Mouse (Mus musculus) myocyte (in vitro differentiated cells): ENCODE results near the gene Cyp2e1. TPM values are rescaled to one million over a fixed set of nuclear protein-coding genes. Genes with fewer than 3 reads are reported as not detected.

Source experiments
- H3K27me3 ChIP-seq: one replicate; pipeline ENCODE4 v1.6.1; 2011; ENCODE audit not compliant: control insufficient read depth, insufficient read depth, insufficient read length
- H3K36me3 ChIP-seq: one replicate; pipeline ENCODE4 v1.6.1; 2011; ENCODE audit not compliant: control insufficient read depth, insufficient read depth
- H3K4me2 ChIP-seq: one replicate; pipeline ENCODE4 v1.6.1; 2011; ENCODE audit warnings: low read depth, control low read depth
- H3K4me3 ChIP-seq: one replicate; pipeline ENCODE4 v1.5.1; 2011; ENCODE audit warnings: mild to moderate bottlenecking, control low read depth, moderate library complexity
- H3K79me2 ChIP-seq: one replicate; pipeline ENCODE4 v1.6.1; 2011; ENCODE audit not compliant: control insufficient read depth, insufficient read depth
- H3ac ChIP-seq: one replicate; pipeline ENCODE4 v1.6.1; 2011; ENCODE audit not compliant: control insufficient read depth, insufficient read length
- CEBPB ChIP-seq: IDR thresholded peaks from 2 replicates; pipeline ENCODE4 v1.6.1; 2011; ENCODE audit warnings: mild to moderate bottlenecking, moderate library complexity; ENCODE audit not compliant: poor library complexity, insufficient read depth, severe bottlenecking
- E2F4 ChIP-seq: IDR thresholded peaks from one replicate; pipeline ENCODE4 v1.6.1; 2011; ENCODE audit warnings: mild to moderate bottlenecking, control low read depth, moderate library complexity; ENCODE audit not compliant: insufficient read depth
- MAX ChIP-seq: IDR thresholded peaks from one replicate; pipeline ENCODE4 v1.6.1; 2011; ENCODE audit warnings: low read depth, mild to moderate bottlenecking, control low read depth
- MYOD1 ChIP-seq, 3 experiments: IDR thresholded peaks; one replicate each; pipeline ENCODE4 v1.6.1; 2011; ENCODE audit warnings: control low read depth in 2 of 3, low read depth in 2 of 3, mild to moderate bottlenecking in 2 of 3, moderate library complexity in 1 of 3; ENCODE audit not compliant: insufficient read length in 2 of 3, control insufficient read depth in 1 of 3
- MYOG ChIP-seq, 3 experiments: IDR thresholded peaks; one replicate each; pipeline ENCODE4 v1.6.1; 2011; ENCODE audit warnings: control low read depth in 2 of 3, low read depth in 2 of 3, mild to moderate bottlenecking in 2 of 3; ENCODE audit not compliant: insufficient read length in 2 of 3, control insufficient read depth in 1 of 3, insufficient read depth in 1 of 3
- POLR2A ChIP-seq: IDR thresholded peaks from one replicate; pipeline ENCODE4 v1.6.1; 2011; ENCODE audit warnings: low read depth, mild to moderate bottlenecking, control low read depth, moderate library complexity; ENCODE audit not compliant: insufficient read length
- POLR2AphosphoS2 ChIP-seq: IDR thresholded peaks from one replicate; pipeline ENCODE4 v1.6.1; 2011; ENCODE audit warnings: low read depth, control low read depth; ENCODE audit not compliant: insufficient read length
- REST ChIP-seq: IDR thresholded peaks from one replicate; pipeline ENCODE4 v1.6.1; 2011; ENCODE audit warnings: mild to moderate bottlenecking, control low read depth, moderate library complexity; ENCODE audit not compliant: insufficient read depth, insufficient read length
- SRF ChIP-seq: IDR thresholded peaks from one replicate; pipeline ENCODE4 v1.6.1; 2011; ENCODE audit warnings: low read depth; ENCODE audit not compliant: control insufficient read depth, insufficient read length
- TCF12 ChIP-seq: IDR thresholded peaks from one replicate; pipeline ENCODE4 v1.6.1; 2011; ENCODE audit warnings: mild to moderate bottlenecking, control low read depth; ENCODE audit not compliant: poor library complexity, insufficient read depth, severe bottlenecking
- TCF3 ChIP-seq: IDR thresholded peaks from one replicate; pipeline ENCODE4 v1.6.1; 2011; ENCODE audit warnings: low read depth, control low read depth; ENCODE audit not compliant: insufficient read length
- USF1 ChIP-seq: IDR thresholded peaks from one replicate; pipeline ENCODE4 v1.6.1; 2011; ENCODE audit warnings: low read depth, mild to moderate bottlenecking, control low read depth, moderate library complexity
- polyA plus RNA-seq: library from polyadenylated mRNA; unstranded; fragments of >200 nt; fragmentation: generic; extraction: Trizol; gene quantifications from one replicate; pipeline ENCODE4 v1.2.1, GENCODE M21; 2012; ENCODE audit warnings: missing spikeins

The Cyp2e1 gene
- polyA plus RNA-seq, 1 experiment: not detected

GRCm38 (mm10) chr7:140787406-140788052 lies 24.0 kb downstream of the Cyp2e1 start, which contains the start of gene Syce1:
Gene Syce1 (minus strand): TSS chr7:140787852.
- no peaks in the 10 kb centered on the region for H3K79me2 ChIP-seq
- H3ac ChIP-seq: no peak within 1 kb of the TSS
- no peaks in the 10 kb centered on the region for H3K36me3 ChIP-seq
- H3K4me2 ChIP-seq: no peak within 1 kb of the TSS
- no peak for TF ChIP-seq TCF12
- no peak for TF ChIP-seq SRF
- no peak for TF ChIP-seq REST
- TF ChIP-seq TCF3: no peak
- TF ChIP-seq POLR2AphosphoS2: no peak
- TF ChIP-seq MYOG (IDR thresholded peaks at IDR 0.05; ENCODE audit: control insufficient read depth in 1 of 3, insufficient read depth in 1 of 3, insufficient read length in 2 of 3, low read depth in 2 of 3): no peak
- no peak for TF ChIP-seq MAX
- TF ChIP-seq USF1: no peak
- no peak for TF ChIP-seq POLR2A
- TF ChIP-seq MYOD1 (IDR thresholded peaks at IDR 0.05; ENCODE audit: control insufficient read depth in 1 of 3, insufficient read length in 2 of 3, low read depth in 2 of 3): no peak
- no peak for TF ChIP-seq CEBPB
- TF ChIP-seq E2F4: no peak
- H3K27me3 ChIP-seq: peaks cover 14% of the 10 kb centered on the region
- H3K4me3 ChIP-seq: no peak within 1 kb of the TSS

- Histone ChIP-seq H3ac (no peak overlapping the region), H3K79me2 (no peaks in the 10 kb centered on the region), H3K27me3 (peaks cover 20% of the 10 kb centered on the region), H3K36me3 (no peaks in the 10 kb centered on the region), H3K4me3 (no peak overlapping the region), H3K4me2 (no peak overlapping the region)
- TF ChIP-seq POLR2A (no peak), MYOG (IDR thresholded peaks at IDR 0.05; ENCODE audit: control insufficient read depth in 1 of 3, insufficient read depth in 1 of 3, insufficient read length in 2 of 3, low read depth in 2 of 3) (no peak), SRF (no peak), TCF12 (no peak), TCF3 (no peak), MAX (no peak), CEBPB (no peak), E2F4 (no peak), MYOD1 (IDR thresholded peaks at IDR 0.05; ENCODE audit: control insufficient read depth in 1 of 3, insufficient read length in 2 of 3, low read depth in 2 of 3) (no peak), REST (no peak), POLR2AphosphoS2 (no peak), USF1 (no peak)
Measured at GRCm38 (mm10) chr7:140788053-140788435, 24.5 kb downstream of the Cyp2e1 start.

- Histone ChIP-seq H3K4me2 (no peak overlapping the region), H3ac (no peak overlapping the region), H3K27me3 (peaks cover 16% of the 10 kb centered on the region), H3K36me3 (no peaks in the 10 kb centered on the region), H3K79me2 (no peaks in the 10 kb centered on the region), H3K4me3 (no peak overlapping the region)
- TF ChIP-seq MAX (no peak), MYOG (IDR thresholded peaks at IDR 0.05; ENCODE audit: control insufficient read depth in 1 of 3, insufficient read depth in 1 of 3, insufficient read length in 2 of 3, low read depth in 2 of 3) (no peak), E2F4 (no peak), CEBPB (no peak), REST (no peak), TCF3 (no peak), USF1 (no peak), POLR2AphosphoS2 (no peak), TCF12 (no peak), SRF (no peak), POLR2A (no peak)
Measured at GRCm38 (mm10) chr7:140793541-140793940, 30.0 kb downstream of the Cyp2e1 start.

GRCm38 (mm10) chr7:140797619-140798018 lies 34.1 kb downstream of the Cyp2e1 start:
- no peak overlapping the region for H3K4me2 ChIP-seq
- no peaks in the 10 kb centered on the region for H3K79me2 ChIP-seq
- H3ac ChIP-seq: no peak overlapping the region
- H3K27me3 ChIP-seq: peaks cover 19% of the 10 kb centered on the region
- H3K4me3 ChIP-seq: no peak overlapping the region
- TF ChIP-seq MAX (no peak), SRF (no peak), MYOG (IDR thresholded peaks at IDR 0.05; ENCODE audit: control insufficient read depth in 1 of 3, insufficient read depth in 1 of 3, insufficient read length in 2 of 3, low read depth in 2 of 3) (no peak), E2F4 (no peak), CEBPB (no peak), TCF3 (no peak), POLR2A (no peak), TCF12 (no peak), REST (no peak), POLR2AphosphoS2 (no peak), MYOD1 (IDR thresholded peaks at IDR 0.05; ENCODE audit: control insufficient read depth in 1 of 3, insufficient read length in 2 of 3, low read depth in 2 of 3) (no peak), USF1 (no peak)
- H3K36me3 ChIP-seq: no peaks in the 10 kb centered on the region
